Mouse (Mus musculus) lung, adult 2 months (tissue): ENCODE data around the gene Phldb1. TPM values are rescaled to one million over a fixed set of nuclear protein-coding genes. Genes with fewer than 3 reads are reported as not detected.

ENCODE experiments used
- DNase-seq: peaks from one replicate; pipeline ENCODE4 v3.0.0; 2022
- H3K4me1 ChIP-seq: fragments of 200-500 bp; 2 replicates; pipeline ENCODE4 v1.6.1; 2011; ENCODE audit warnings: low read length; ENCODE audit not compliant: control insufficient read depth, insufficient read depth
- H3K4me3 ChIP-seq: fragments of 200-500 bp; replicated peaks from 2 replicates; pipeline ENCODE3; 2011; ENCODE audit warnings: low read depth, mild to moderate bottlenecking, control low read depth, low read length; ENCODE audit errors: extremely low read depth
- CTCF ChIP-seq: fragments of 200-500 bp; IDR thresholded peaks from 2 replicates; pipeline ENCODE4 v1.5.1; 2011; ENCODE audit warnings: mild to moderate bottlenecking, low read length, control low read depth; ENCODE audit not compliant: insufficient read depth
- POLR2A ChIP-seq: fragments of 200-500 bp; IDR thresholded peaks from 2 replicates; pipeline ENCODE4 v1.6.1; 2011; ENCODE audit warnings: low read depth, mild to moderate bottlenecking, control low read depth, low read length, borderline replicate concordance; ENCODE audit errors: extremely low read depth
- WGBS: fragments of 180-500 bp; shearing (Covaris S2); methylation state at CpG from one replicate; pipeline ENCODE4 v1.1.7; 2018; 5-methylcytosine and 5-hydroxymethylcytosine counted together
- polyA plus RNA-seq: library from polyadenylated mRNA; depleted of rRNA; stranded (reverse); fragments of >200 nt; gene quantifications from 2 replicates; pipeline ENCODE4 v1.2.3, GENCODE M21; 2012

Phldb1 gene
- polyA plus RNA-seq, 1 experiment: 87.6 TPM

- 59% methylated on average over 2 of the region's 2 CpGs for whole genome bisulfite sequencing
- no peak overlapping the region for H3K4me3 ChIP-seq
- TF ChIP-seq POLR2A: no peak
- TF ChIP-seq CTCF: no peak
- no peak for DNase-seq
- no peaks in the 10 kb centered on the region for H3K4me1 ChIP-seq
These were observed 62.6 kb downstream of the Phldb1 start for GRCm38 (mm10) chr9:44672291-44672865.

GRCm38 (mm10) chr9:44671416-44671815, 63.6 kb downstream of the Phldb1 start:
- TF ChIP-seq POLR2A (no peak), CTCF (no peak)
- no peak overlapping the region for H3K4me3 ChIP-seq
- no peak for DNase-seq
- no peaks in the 10 kb centered on the region for H3K4me1 ChIP-seq
- 83% methylated on average over 5 of the region's 5 CpGs for WGBS

- H3K4me1 ChIP-seq: no peaks in the 10 kb centered on the region
- DNase-seq: no peak
- TF ChIP-seq POLR2A: no peak
- TF ChIP-seq CTCF: no peak
- H3K4me3 ChIP-seq: no peak overlapping the region
- 79% methylated on average over 6 of the region's 6 CpGs for WGBS
These were observed 71.3 kb downstream of the Phldb1 start for GRCm38 (mm10) chr9:44663706-44664105.

GRCm38 (mm10) chr9:44655098-44656066, 79.6 kb downstream of the Phldb1 start:
- 14% methylated on average over 26 of the region's 26 CpGs for WGBS
- TF ChIP-seq POLR2A (no peak), CTCF (peak; percentile 71)
- Histone ChIP-seq H3K4me1 (peaks cover 3% of the 10 kb centered on the region; the same call in 1 of the 2 replicates), H3K4me3 (peak overlapping the region; percentile 52)
- DNase-seq: peak; percentile 50

- TF ChIP-seq POLR2A (no peak), CTCF (no peak)
- WGBS: 82% methylated on average over 4 of the region's 4 CpGs
These were observed 81.1 kb downstream of the Phldb1 start for GRCm38 (mm10) chr9:44653896-44654295.

GRCm38 (mm10) chr9:44652027-44652426, 83.0 kb downstream of the Phldb1 start:
- TF ChIP-seq CTCF (peak; percentile 73), POLR2A (no peak)
- Histone ChIP-seq H3K4me1 (peaks cover 3% of the 10 kb centered on the region; the same call in 1 of the 2 replicates), H3K4me3 (no peak overlapping the region)
- DNase-seq: peak; percentile 63
- 14% methylated on average over 8 of the region's 8 CpGs for WGBS

More at GRCm38 (mm10) chr9:44653896-44654295, 81.1 kb downstream of the Phldb1 start:
- no peak for DNase-seq
- H3K4me3 ChIP-seq: no peak overlapping the region
- H3K4me1 ChIP-seq: peaks cover 3% of the 10 kb centered on the region; the same call in 1 of the 2 replicates

- WGBS: 55% methylated on average over 7 of the region's 7 CpGs
- H3K4me1 ChIP-seq: peaks cover 7% of the 10 kb centered on the region
- DNase-seq: no peak
- TF ChIP-seq POLR2A (no peak), CTCF (no peak)
- H3K4me3 ChIP-seq: no peak overlapping the region
These were observed 86.1 kb downstream of the Phldb1 start for GRCm38 (mm10) chr9:44648881-44649281.

GRCm38 (mm10) chr9:44647656-44648055, 87.3 kb downstream of the Phldb1 start:
- WGBS: 76% methylated on average over 4 of the region's 4 CpGs
- no peak for TF ChIP-seq POLR2A
- no peak for TF ChIP-seq CTCF
- Histone ChIP-seq H3K4me3 (no peak overlapping the region), H3K4me1 (peaks cover 7% of the 10 kb centered on the region)
- no peak for DNase-seq

- no peak overlapping the region for H3K4me3 ChIP-seq
- 89% methylated on average over 8 of the region's 8 CpGs for WGBS
- DNase-seq: no peak
- TF ChIP-seq POLR2A (no peak), CTCF (no peak)
- peaks cover 7% of the 10 kb centered on the region for H3K4me1 ChIP-seq
These were observed 88.0 kb downstream of the Phldb1 start for GRCm38 (mm10) chr9:44647026-44647425.
